Mouse (Mus musculus): ENCODE measurements around the gene Sec63.

- no peak for TF ChIP-seq CTCF (conservative IDR thresholded peaks at IDR 0.05; ENCODE audit: low read length)
- TF ChIP-seq POU5F1 (IDR thresholded peaks at IDR 0.05; ENCODE audit: borderline replicate concordance, low read length) = no peak
- TF ChIP-seq NANOG (IDR thresholded peaks at IDR 0.05; ENCODE audit: borderline replicate concordance, low read length) = no peak
These were observed 108.2 kb downstream of the Sec63 start for GRCm38 (mm10) chr10:42869467-42869866.

All from E14TG2a.4 (cell line).